Mouse (Mus musculus) liver, embryonic 14.5 days (tissue): Measurements from ENCODE around the gene Grm3. TPM values are rescaled to one million over a fixed set of nuclear protein-coding genes. Genes with fewer than 3 reads are reported as not detected.

Source experiments
- ATAC-seq: fragments of 200-750 bp; cut with Nextera tagmentation; 2 replicates; pipeline ENCODE4 v1.8.0; 2017; ENCODE audit warnings: moderate number of reproducible peaks, mild to moderate bottlenecking, moderate library complexity; ENCODE audit not compliant: insufficient read depth
- DNase-seq, 3 experiments: peaks; one replicate each; pipeline ENCODE4 v3.0.0-alpha.2; 2012 to 2013; ENCODE audit warnings: low read depth in 3 of 3, low spot score in 3 of 3
- H3K27ac ChIP-seq: fragments of 300-500 bp; sonication (generic); 2 replicates; pipeline ENCODE4 v1.5.1; 2014; ENCODE audit warnings: moderate library complexity, mild to moderate bottlenecking, control low read depth, inconsistent platforms
- H3K27me3 ChIP-seq: fragments of 300-500 bp; sonication (generic); 2 replicates; pipeline ENCODE4 v1.6.1; 2014; ENCODE audit warnings: mild to moderate bottlenecking, low read length, moderate library complexity; ENCODE audit not compliant: control insufficient read depth, insufficient read depth
- H3K36me3 ChIP-seq: fragments of 300-500 bp; sonication (generic); replicated peaks from 2 replicates; pipeline ENCODE4 v1.6.1; 2014; ENCODE audit warnings: low read depth; ENCODE audit not compliant: control insufficient read depth, insufficient read depth
- H3K4me1 ChIP-seq, 2 experiments: fragments of 200-500 bp in 1 of 2; fragments of 300-500 bp in 1 of 2; sonication (generic) in 1 of 2; replicated peaks; 2 replicates each; pipeline ENCODE4 v1.6.1; 2012 to 2014; ENCODE audit warnings: antibody characterized with exemption in 1 of 2, inconsistent platforms in 1 of 2, low read length in 1 of 2; ENCODE audit not compliant: control insufficient read depth in 2 of 2, insufficient read depth in 2 of 2
- H3K4me2 ChIP-seq: fragments of 300-500 bp; sonication (generic); 2 replicates; pipeline ENCODE4 v1.6.1; 2014; ENCODE audit warnings: low read depth, mild to moderate bottlenecking, control low read depth, moderate library complexity
- H3K4me3 ChIP-seq, 2 experiments: fragments of 200-500 bp in 1 of 2; fragments of 300-500 bp in 1 of 2; sonication (generic) in 1 of 2; 2 replicates each; pipeline ENCODE4 v1.5.1; 2012 to 2014; ENCODE audit warnings: low read depth in 2 of 2, low read length in 2 of 2, mild to moderate bottlenecking in 2 of 2, control low read depth in 1 of 2, inconsistent platforms in 1 of 2, moderate library complexity in 1 of 2; ENCODE audit not compliant: insufficient read depth in 1 of 2
- H3K9ac ChIP-seq: fragments of 300-500 bp; sonication (generic); replicated peaks from 2 replicates; pipeline ENCODE4 v1.6.1; 2014; ENCODE audit warnings: mild to moderate bottlenecking, control low read depth, moderate library complexity
- H3K9me3 ChIP-seq: fragments of 300-500 bp; sonication (generic); 2 replicates; pipeline ENCODE4 v1.6.1; 2016; ENCODE audit warnings: low read length, mixed read lengths; ENCODE audit not compliant: control insufficient read depth
- CTCF ChIP-seq: IDR thresholded peaks from 2 replicates; pipeline ENCODE4 v1.5.1; 2016; ENCODE audit warnings: antibody characterized with exemption, low read depth, control low read depth
- EP300 ChIP-seq: IDR thresholded peaks from 2 replicates; pipeline ENCODE4 v1.6.1; 2016; ENCODE audit warnings: antibody characterized with exemption, low read depth
- WGBS: fragments of 180-500 bp; shearing (Covaris S2); extraction: QIAGEN DNeasy Blood & Tissue Kit; methylation state at CpG from one replicate; pipeline ENCODE4 v1.1.7; 2014; ENCODE audit not compliant: insufficient replicate concordance; 5-methylcytosine and 5-hydroxymethylcytosine counted together
- polyA plus RNA-seq, 2 experiments: library from polyadenylated mRNA; depleted of rRNA in 1 of 2; stranded (reverse) in 1 of 2; unstranded in 1 of 2; fragments of >200 nt; fragmentation: Nextera tagmentation in 1 of 2; extraction: Ambion mirVana in 1 of 2; gene quantifications; 2 replicates each; pipeline versions ENCODE4 v1.2.1 to v1.2.3; 2012 to 2014

Gene Grm3
- polyA plus RNA-seq, 2 experiments, result 0.02 TPM; not detected in 1

DNA sequence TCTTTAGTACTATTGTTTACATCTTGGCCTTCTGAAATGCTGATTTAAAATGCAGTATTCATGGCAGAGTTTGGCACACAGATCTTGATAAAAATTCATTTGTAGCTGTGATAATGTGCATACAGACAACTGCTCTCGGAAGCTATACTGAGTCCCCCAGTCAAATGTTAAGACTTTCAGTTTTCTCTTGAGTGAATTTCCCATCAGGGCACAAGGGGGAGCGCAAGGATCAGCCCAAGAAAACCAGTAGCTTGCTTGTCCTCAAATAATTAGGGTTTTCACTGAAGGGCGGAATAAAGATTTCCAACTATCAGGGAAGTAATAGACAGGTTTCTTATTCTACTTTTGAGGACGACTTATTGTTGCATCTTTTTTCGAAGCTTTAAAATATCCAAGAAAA lies 275.4 kb downstream of the Grm3 start:
- H3K4me3 ChIP-seq, result no peak overlapping the region
- H3K27ac ChIP-seq, result no peak overlapping the region
- WGBS, result 56% methylated on average over 5 of the region's 5 CpGs
- no peaks in the 10 kb centered on the region for H3K36me3 ChIP-seq
- ATAC-seq (no peak), DNase-seq (no peak)
- H3K4me1 ChIP-seq, result no peaks in the 10 kb centered on the region
- no peak overlapping the region for H3K4me2 ChIP-seq
- H3K27me3 ChIP-seq, result no peaks in the 10 kb centered on the region
- TF ChIP-seq CTCF, result no peak
- no peak for TF ChIP-seq EP300
- H3K9me3 ChIP-seq, result no peaks in the 10 kb centered on the region
- no peak overlapping the region for H3K9ac ChIP-seq

GRCm38 (mm10) chr5:9448931-9449330 lies 276.0 kb downstream of the Grm3 start:
- no peaks in the 10 kb centered on the region for H3K36me3 ChIP-seq
- TF ChIP-seq CTCF, result no peak
- no peak for TF ChIP-seq EP300
- no peak for ATAC-seq
- DNase-seq, result no peak
- WGBS, result 65% methylated on average over 6 of the region's 6 CpGs
- no peaks in the 10 kb centered on the region for H3K9me3 ChIP-seq
- H3K27ac ChIP-seq, result no peak overlapping the region
- H3K9ac ChIP-seq, result no peak overlapping the region
- H3K4me3 ChIP-seq, result no peak overlapping the region
- H3K4me2 ChIP-seq, result no peak overlapping the region
- no peaks in the 10 kb centered on the region for H3K4me1 ChIP-seq
- H3K27me3 ChIP-seq, result no peaks in the 10 kb centered on the region

GRCm38 (mm10) chr5:9446146-9446545 lies 278.8 kb downstream of the Grm3 start:
- Histone ChIP-seq H3K9ac (no peak overlapping the region), H3K4me3 (no peak overlapping the region), H3K36me3 (no peaks in the 10 kb centered on the region), H3K4me2 (no peak overlapping the region), H3K27ac (no peak overlapping the region), H3K27me3 (no peaks in the 10 kb centered on the region), H3K4me1 (no peaks in the 10 kb centered on the region), H3K9me3 (no peaks in the 10 kb centered on the region)
- WGBS, result 15% methylated on average over 1 of the region's 1 CpGs
- ATAC-seq, result no peak
- TF ChIP-seq EP300 (no peak), CTCF (no peak)
- no peak for DNase-seq
